Mouse (Mus musculus) gastrocnemius, postnatal 36 days (tissue): Measurements from ENCODE around the gene Dab2. TPM values are rescaled to one million over a fixed set of nuclear protein-coding genes. Genes with fewer than 3 reads are reported as not detected.

ENCODE experiments used
- DNase-seq, 2 experiments: peaks; one replicate each; pipeline ENCODE4 v3.0.0; 2022
- intact Hi-C: fragments of 180-260 bp; cut with DNase I; formaldehyde crosslinking; loops from one replicate; pipeline ENCODE4 v1.15.1; 2025
- long read RNA-seq, 2 experiments: library from polyadenylated mRNA; stranded (forward); transcript quantifications; one replicate each; pipeline ENCODE4 v2.0.0; 2021
- total RNA-seq, 2 experiments: library from RNA; stranded (reverse); gene quantifications; 2 replicates each; pipeline ENCODE4 v1.2.3; 2021

Dab2 gene
- total RNA-seq, result 10 to 100 TPM; 10.4 to 11.1 TPM
- long read RNA-seq, experiment 1, full-length matches to known transcripts, result 1 of 3 reads
- long read RNA-seq, experiment 1, partial matches to known transcripts, result 0 of 3 reads
- long read RNA-seq, experiment 1, other reads (novel, unspliced or antisense), result 2 of 3 reads
- long read RNA-seq, experiment 2, full-length matches to known transcripts, result 1 of 2 reads
- long read RNA-seq, experiment 2, partial matches to known transcripts, result 1 of 2 reads
- long read RNA-seq, experiment 2, other reads (novel, unspliced or antisense), result 0 of 2 reads

DNA sequence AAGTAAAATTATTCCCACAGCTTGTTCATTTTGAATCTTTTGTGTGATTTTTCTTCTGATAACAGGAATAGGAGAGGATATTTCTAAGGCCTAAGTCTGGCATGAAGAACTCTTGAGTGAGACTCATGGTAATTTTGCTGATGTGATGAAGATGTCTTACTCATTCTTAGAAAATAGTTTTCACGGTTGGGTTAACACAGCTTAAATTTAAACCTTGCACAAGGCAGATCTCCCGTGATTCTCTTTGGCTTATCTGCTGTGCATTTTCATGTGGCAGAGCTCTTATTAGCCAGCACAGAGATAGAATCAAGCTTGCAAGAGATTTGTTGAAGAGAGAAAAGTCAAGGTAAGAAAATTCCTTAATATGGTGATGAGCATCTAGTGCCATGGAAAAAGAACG lies at the start of gene Dab2:
TSS of gene Dab2 (plus strand) at position 235 of the 400 bp plus-strand sequence.
- intact Hi-C loops, result no loop called here
- DNase-seq, result no peak

- no peak for DNase-seq
- intact Hi-C loops, result no loop called here
These were observed 46.1 kb upstream of the Dab2 start for GRCm38 (mm10) chr15:6253471-6253870.

DNA sequence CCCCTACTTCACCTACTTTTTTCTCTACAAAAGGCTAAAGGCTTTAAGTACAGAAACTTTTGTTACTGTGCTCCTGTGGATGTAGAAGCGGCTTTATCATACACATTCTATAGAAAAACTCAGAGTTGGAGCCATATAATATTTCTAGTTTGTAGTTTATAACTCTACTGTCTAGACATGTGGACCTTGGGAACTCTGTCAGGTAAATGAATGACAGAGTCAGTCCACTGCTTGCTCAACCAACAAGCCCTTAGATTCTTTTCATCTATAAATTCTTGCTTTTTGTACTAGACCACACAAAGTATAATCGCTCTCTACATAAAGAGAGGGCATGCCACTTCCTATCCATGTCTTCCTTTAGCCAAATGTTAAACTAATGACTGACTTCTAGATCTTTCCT lies 45.2 kb upstream of the Dab2 start:
- intact Hi-C loops, result no loop called here
- DNase-seq, result no peak

GRCm38 (mm10) chr15:6257049-6257448 lies 42.5 kb upstream of the Dab2 start:
- DNase-seq, result no peak
- intact Hi-C loops, result no loop called here

GRCm38 (mm10) chr15:6259957-6260740 lies 39.4 kb upstream of the Dab2 start:
- DNase-seq, result no peak

DNA sequence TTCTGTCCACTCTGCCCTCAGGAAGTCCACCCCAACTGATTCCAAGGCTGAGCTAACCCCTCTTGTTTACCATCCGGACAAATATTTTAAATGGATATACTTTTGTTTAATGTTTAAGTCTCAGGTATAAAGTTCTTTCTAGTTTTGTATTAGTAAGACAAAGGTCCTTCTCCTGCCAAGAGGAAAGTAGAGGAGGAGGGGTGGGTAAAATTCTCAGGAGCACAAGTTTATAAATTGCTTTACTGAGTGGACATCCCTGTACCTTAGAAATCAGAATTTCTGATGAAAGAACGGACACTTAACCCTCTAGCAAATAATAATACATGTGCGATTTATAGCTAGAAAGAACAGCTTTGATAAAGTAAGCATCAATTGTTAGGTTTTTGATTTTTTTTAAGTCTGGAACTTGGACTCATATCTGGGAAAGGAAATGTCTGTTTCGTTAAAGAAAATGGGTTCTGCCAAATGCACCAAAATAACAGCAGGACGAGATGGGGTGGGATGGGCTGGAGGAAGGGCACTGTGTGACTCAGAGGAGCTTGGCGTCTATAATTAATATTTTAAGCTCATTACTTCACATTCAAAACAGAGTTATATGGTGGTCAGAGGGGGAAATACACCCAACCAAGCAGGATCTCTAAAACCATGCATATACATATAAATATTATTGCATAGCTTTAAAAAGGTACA lies 38.7 kb upstream of the Dab2 start:
- DNase-seq, result no peak
- intact Hi-C loops, result no loop called here

More at GRCm38 (mm10) chr15:6259957-6260740, 39.4 kb upstream of the Dab2 start:
- intact Hi-C loops, result no loop called here

DNA sequence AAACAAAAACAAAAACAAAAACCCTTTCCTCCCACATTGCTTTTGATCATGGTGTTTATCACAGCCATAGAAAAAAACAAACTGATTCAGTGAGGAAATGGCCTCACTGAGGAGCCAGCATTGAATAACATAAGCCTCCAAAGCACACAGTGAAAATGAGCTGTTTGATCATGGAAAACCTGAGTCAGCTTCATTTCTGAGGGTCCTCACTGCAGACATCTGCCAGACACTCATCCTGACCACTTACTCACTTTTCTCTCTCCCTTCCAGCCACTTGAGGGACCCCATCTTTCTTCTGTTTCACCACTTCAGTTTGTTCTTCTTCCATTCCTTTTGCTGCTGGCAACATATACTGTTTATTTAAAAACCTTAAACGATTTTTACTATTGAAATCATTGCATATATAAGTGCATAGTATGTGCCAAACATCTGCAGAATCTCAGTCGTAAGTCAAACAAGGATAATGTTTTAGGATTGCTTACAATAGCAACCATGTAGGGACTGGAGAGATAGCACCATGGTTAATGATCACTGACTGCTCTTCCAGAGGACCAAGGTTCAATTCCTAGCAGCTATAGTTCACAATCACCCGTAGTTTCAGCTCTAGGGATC lies 32.3 kb upstream of the Dab2 start:
- intact Hi-C loops, result no loop called here
- no peak for DNase-seq

- intact Hi-C loops, result no loop called here
- DNase-seq, result no peak
These were observed 20.8 kb upstream of the Dab2 start for GRCm38 (mm10) chr15:6278606-6279468.

DNA sequence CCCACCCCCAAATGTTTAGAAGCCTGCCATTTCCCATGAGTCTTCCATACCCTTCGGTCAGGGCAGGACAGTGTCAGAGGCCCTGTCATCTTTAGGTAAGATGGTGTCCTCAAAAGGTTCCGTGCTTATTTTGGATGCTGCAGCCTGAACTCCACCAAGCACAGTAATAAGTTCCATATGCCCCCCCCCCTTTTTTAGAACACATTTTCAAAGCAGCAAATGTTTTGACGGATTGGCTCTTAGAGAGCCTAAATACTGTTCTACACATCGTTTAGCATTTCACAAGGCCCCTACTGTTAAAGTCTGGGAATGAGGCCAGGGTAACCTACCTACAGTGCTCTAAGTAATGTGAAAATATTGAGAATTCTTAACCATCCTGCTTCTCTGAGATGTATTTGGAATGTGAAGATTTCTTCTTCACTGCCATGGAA lies 19.6 kb upstream of the Dab2 start:
- DNase-seq, result no peak
- intact Hi-C loops, result no loop called here

DNA sequence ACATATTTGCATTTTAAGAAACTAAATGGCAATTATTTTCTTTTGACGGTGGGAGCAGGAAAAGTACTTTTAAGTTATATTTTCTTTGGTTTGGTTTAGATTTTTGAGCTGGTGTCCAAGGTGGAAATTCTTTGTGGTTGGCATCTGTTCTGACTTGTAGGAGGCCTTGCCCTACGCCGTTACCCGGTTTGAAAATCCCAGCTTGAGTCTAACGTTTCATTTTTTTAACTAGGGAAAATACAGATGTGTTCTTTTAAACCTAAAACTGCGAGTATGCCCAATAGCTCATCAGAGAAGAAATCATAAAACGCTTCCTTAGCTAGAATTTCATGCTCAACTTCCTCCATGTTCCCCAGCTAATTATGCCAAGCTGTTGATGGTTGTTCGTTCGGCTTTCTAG lies 16.3 kb upstream of the Dab2 start:
- DNase-seq, result no peak
- intact Hi-C loops, result no loop called here

- intact Hi-C loops, result no loop called here
- no peak for DNase-seq
These were observed 3.5 kb upstream of the Dab2 start for GRCm38 (mm10) chr15:6296071-6296470.

GRCm38 (mm10) chr15:6298726-6299125 lies 862 bp upstream of the Dab2 start:
- intact Hi-C loops, result no loop called here
- no peak for DNase-seq

DNA sequence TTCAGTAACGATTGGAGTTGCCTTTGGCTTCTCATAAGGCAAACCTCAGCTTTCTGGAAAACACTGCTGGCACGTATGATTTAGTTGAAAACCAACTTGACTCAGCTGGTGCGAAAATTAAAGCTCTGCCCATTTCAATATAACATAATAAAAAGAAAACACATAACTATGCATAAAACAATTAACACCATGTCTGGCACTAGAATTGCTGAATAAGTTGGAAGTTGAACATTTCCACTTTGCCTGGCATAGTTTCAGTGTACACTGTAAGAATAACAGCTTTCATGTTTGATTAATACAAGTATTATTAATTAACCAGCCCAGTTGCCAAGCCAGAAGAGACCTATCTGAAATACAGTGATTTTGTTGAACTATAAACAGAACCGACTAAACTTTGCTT lies 2.6 kb downstream of the Dab2 start:
- no peak for DNase-seq
- intact Hi-C loops, result no loop called here

DNA sequence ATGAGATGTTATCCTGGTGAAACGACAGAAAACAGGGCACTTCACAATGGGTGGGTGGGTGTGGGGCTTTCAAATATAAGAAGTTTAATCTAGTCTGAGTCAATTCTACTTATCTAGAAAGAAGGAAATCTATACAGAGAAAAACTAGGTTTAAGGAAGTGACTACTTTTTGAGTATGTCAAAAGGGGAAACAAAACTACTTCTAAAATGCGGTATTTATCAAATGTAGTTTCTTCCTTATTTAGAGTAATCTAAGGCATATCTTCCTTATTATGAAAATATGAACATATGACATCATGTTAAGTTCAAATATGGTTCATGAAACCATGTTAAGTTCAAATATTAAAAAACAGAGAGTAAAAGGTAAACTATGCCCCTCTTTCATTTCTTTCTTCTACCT lies 4.2 kb downstream of the Dab2 start:
- no peak for DNase-seq
- intact Hi-C loops, result no loop called here

- intact Hi-C loops, result no loop called here
- DNase-seq, result no peak
These were observed 10.0 kb downstream of the Dab2 start for GRCm38 (mm10) chr15:6309633-6310032.

DNA sequence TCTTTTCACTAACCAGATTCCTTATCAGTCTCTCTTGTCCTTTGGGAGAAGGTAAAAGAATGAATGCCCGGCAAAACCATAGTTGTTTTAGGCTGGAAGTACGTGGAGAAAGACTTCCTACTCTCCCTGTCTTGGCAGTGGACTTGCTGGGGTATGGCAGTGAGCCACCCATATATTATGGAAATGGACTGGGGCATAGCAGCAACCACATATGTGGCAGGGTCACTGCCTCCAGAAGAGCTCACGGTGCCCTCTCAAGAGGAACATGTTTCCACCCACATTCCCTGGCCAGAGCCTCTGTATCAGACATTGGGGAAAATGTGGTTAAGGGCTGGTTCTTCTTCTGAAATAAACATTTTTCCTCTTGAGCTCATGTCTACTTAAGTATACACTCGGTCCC lies 10.8 kb downstream of the Dab2 start:
- intact Hi-C loops, result no loop called here
- DNase-seq, result no peak

DNA sequence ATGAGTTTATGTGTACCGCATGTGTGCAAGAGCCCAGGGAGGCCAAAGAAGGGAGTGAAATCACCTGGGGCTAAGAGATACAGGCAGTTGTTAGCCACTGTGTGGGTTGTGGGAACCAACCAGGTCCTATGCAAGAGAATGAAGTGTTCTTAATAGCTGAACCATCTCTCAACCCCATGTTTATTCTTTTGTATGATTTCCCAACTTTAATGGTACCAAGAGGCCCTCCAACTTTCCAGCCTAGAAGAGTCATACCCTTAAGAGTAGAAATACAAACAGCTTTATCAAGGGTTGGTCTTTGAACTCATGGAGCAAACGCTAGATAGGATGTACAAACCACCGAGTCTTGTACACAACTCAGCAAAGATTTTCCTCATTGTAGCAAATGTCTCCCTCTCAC lies 12.8 kb downstream of the Dab2 start:
- intact Hi-C loops, result no loop called here
- DNase-seq, result no peak

- DNase-seq, result no peak
- intact Hi-C loops, result no loop called here
These were observed 19.8 kb downstream of the Dab2 start for GRCm38 (mm10) chr15:6319352-6319751.

GRCm38 (mm10) chr15:6320501-6320900 lies 20.9 kb downstream of the Dab2 start:
- intact Hi-C loops, result no loop called here
- no peak for DNase-seq

DNA sequence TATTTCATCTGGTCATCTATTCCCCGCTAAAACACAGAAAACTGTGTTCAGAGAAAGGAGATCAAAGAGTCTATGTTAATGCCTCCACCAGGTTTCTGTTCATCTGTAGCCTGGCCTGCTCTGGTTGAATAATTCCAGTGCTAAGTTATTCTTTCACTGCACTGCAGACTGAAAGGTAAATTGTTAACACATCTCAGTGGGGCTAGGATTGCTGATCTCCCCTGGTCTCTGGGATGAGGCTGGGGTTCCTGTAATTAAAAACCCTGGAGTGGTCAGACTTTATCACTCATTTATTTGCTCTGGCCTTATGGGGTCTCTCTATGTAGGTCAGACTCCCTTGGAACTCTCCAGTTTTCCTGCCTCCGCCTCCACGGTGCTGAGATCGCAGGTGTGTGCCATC lies 21.7 kb downstream of the Dab2 start:
- intact Hi-C loops, result no loop called here
- DNase-seq, result no peak
